Mouse (Mus musculus) subcutaneous adipose tissue, adult 2 months (tissue): Measurements from ENCODE around the gene Dusp8. TPM values are rescaled to one million over a fixed set of nuclear protein-coding genes. Genes with fewer than 3 reads are reported as not detected.

Source experiments
- polyA plus RNA-seq: library from polyadenylated mRNA; depleted of rRNA; stranded (reverse); fragments of >200 nt; gene quantifications from 2 replicates; pipeline ENCODE4 v1.2.3, GENCODE M21; 2012; ENCODE audit warnings: low replicate concordance; rRNA removed

The Dusp8 gene
- polyA plus RNA-seq: 7.4 and 12.9 TPM in 2 replicates

GRCm38 (mm10) chr7:142095183-142095931, at the start of gene Dusp8:
Dusp8 (minus strand) TSS chr7:142095843.

GRCm38 (mm10) chr7:142144507-142144906, 48.9 kb upstream of the Dusp8 start, which contains the start of gene Gm45337:
Gm45337 (minus strand) TSS chr7:142144607.

GRCm38 (mm10) chr7:142135934-142136333, 40.3 kb upstream of the Dusp8 start, which contains the start of gene Gm39115:
Gm39115 (minus strand) TSS chr7:142136034.

GRCm38 (mm10) chr7:142120629-142121028, 25.0 kb upstream of the Dusp8 start, which contains the start of gene Gm45618:
Gm45618 (minus strand) TSS chr7:142120729.

GRCm38 (mm10) chr7:142060931-142061565, 34.6 kb downstream of the Dusp8 start, which contains the start of gene Mob2:
Mob2 (minus strand) TSS chr7:142061065.

Other genes starting within 250 kb of the Dusp8 start
- 79.8 and 82.1 TPM in 2 replicates for gene Tollip, start 177.3 kb downstream of the Dusp8 start, polyA plus RNA-seq
- 0.20 and 0.39 TPM in 2 replicates for gene Brsk2, start 146.1 kb downstream of the Dusp8 start, polyA plus RNA-seq
- gene Mob2, start 34.8 kb downstream of the Dusp8 start, polyA plus RNA-seq: 58.9 and 65.2 TPM in 2 replicates
- gene Gm45618, start 24.9 kb upstream of the Dusp8 start, polyA plus RNA-seq: not detected in 2 replicates
- not detected in 2 replicates for gene Gm39115, start 40.2 kb upstream of the Dusp8 start, polyA plus RNA-seq
- gene Gm45337, start 48.8 kb upstream of the Dusp8 start, polyA plus RNA-seq: not detected in 2 replicates
- not detected in 2 replicates for gene Gm29735, start 61.3 kb upstream of the Dusp8 start, polyA plus RNA-seq
- not detected in 2 replicates for gene Gm4553, start 69.9 kb upstream of the Dusp8 start, polyA plus RNA-seq
- gene Krtap5-2, start 80.2 kb upstream of the Dusp8 start, polyA plus RNA-seq: not detected in 2 replicates
- not detected in 2 replicates for gene Gm10153, start 94.5 kb upstream of the Dusp8 start, polyA plus RNA-seq
- not detected in 2 replicates for gene Krtap5-3, start 105.5 kb upstream of the Dusp8 start, polyA plus RNA-seq
- not detected in 2 replicates for gene Gm7579, start 116.0 kb upstream of the Dusp8 start, polyA plus RNA-seq
- gene Krtap5-5, start 134.1 kb upstream of the Dusp8 start, polyA plus RNA-seq: not detected in 2 replicates
- gene Gm40460, start 145.2 kb upstream of the Dusp8 start, polyA plus RNA-seq: not detected in 2 replicates
- gene Gm2431, start 162.5 kb upstream of the Dusp8 start, polyA plus RNA-seq: not detected in 2 replicates
- not detected in 2 replicates for gene Gm4559, start 178.5 kb upstream of the Dusp8 start, polyA plus RNA-seq
- gene Krtap5-1, start 201.3 kb upstream of the Dusp8 start, polyA plus RNA-seq: not detected in 2 replicates
- not detected in 2 replicates for gene Krtap5-4, start 207.7 kb upstream of the Dusp8 start, polyA plus RNA-seq